Mouse (Mus musculus): ENCODE results near the gene Dido1.
A peak's percentile ranks its signal among the peaks of the same experiment; 100 is the strongest.

The Dido1 gene

GRCm38 (mm10) chr2:180681225-180681624 lies 28.6 kb downstream of the Dido1 start:
- no peak for DNase-seq

GRCm38 (mm10) chr2:180678609-180679140 lies 31.1 kb downstream of the Dido1 start:
- peak; percentile 75 to 82 for DNase-seq

- DNase-seq = no peak
These were observed 33.1 kb downstream of the Dido1 start for GRCm38 (mm10) chr2:180676706-180677105.

- no peak for DNase-seq
These were observed 47.8 kb downstream of the Dido1 start for GRCm38 (mm10) chr2:180662008-180662407.

- DNase-seq = no peak
These were observed 49.3 kb downstream of the Dido1 start for GRCm38 (mm10) chr2:180660521-180660920.

GRCm38 (mm10) chr2:180659353-180660150 lies 50.2 kb downstream of the Dido1 start:
- peak; percentile 31 to 39 for DNase-seq

- DNase-seq = no peak
These were observed 51.4 kb downstream of the Dido1 start for GRCm38 (mm10) chr2:180658381-180658780.

- DNase-seq = peak; percentile 84 to 89
These were observed 52.3 kb downstream of the Dido1 start for GRCm38 (mm10) chr2:180657394-180658013.

- peak; percentile 57 to 70 for DNase-seq
These were observed 54.6 kb downstream of the Dido1 start for GRCm38 (mm10) chr2:180655150-180655549.

GRCm38 (mm10) chr2:180654666-180655065 lies 55.1 kb downstream of the Dido1 start:
- DNase-seq = peak; percentile 48 to 49

- DNase-seq = no peak
These were observed 63.0 kb downstream of the Dido1 start for GRCm38 (mm10) chr2:180646841-180647240.

GRCm38 (mm10) chr2:180643626-180644025 lies 66.2 kb downstream of the Dido1 start:
- no peak for DNase-seq

GRCm38 (mm10) chr2:180642555-180643260 lies 67.1 kb downstream of the Dido1 start, which contains the start of gene Tcfl5:
Gene Tcfl5, minus strand, starts transcription at chr2:180642708.
- DNase-seq = peak in 1 of 2 experiments; percentile 25

- no peak for DNase-seq
These were observed 67.9 kb downstream of the Dido1 start for GRCm38 (mm10) chr2:180641576-180642554.

- DNase-seq = no peak
These were observed 97.9 kb downstream of the Dido1 start for GRCm38 (mm10) chr2:180611882-180612281.

GRCm38 (mm10) chr2:180610283-180610682 lies 99.5 kb downstream of the Dido1 start:
- no peak for DNase-seq

Data from cerebellum, postnatal 10 days (tissue).